Mouse (Mus musculus): Measurements from ENCODE around the gene 1300017J02Rik. TPM values are rescaled to one million over a fixed set of nuclear protein-coding genes. Genes with fewer than 3 reads are reported as not detected.

Gene 1300017J02Rik
- polyA plus RNA-seq, 1 experiment from 2014 or later = 3.8 TPM

DNA sequence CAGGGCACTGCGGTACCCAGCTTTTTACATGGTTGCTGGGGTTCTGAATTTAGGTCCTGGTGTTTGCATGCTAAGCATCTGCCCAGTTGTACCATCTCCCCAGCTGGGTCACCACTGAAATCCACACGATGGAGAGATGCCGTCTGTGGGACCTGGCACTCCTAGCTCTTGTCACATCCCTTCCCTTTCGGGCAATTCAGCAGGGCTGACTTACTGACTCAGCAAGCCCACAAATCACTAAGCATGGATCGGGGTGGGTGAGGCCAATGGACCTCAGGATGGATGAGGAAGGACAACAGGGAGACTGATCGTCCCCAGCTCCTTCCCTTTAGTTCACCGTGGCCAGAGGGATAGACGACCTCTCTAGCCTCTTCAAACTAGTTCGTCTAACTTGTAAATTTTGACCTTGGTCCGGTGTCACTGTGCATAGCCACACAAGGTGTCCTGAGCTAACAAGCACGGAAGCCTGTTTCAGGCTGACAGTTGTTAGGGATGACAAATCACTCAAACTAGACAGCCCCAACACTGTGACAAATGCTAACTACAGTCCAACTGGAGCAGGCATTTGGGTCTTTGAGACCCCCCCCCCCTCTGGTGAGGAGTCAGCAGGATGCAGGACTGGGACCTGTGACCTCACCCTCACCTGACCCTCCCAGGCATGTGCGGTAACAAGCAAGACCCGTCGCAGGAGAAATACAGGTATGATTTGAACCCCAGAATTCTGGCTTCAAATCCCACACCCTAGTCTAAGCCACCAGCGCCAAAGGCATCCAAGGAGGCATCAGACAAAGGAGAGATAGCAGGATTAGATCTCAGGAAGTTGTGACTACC is 75.6 kb downstream of the 1300017J02Rik start:
- 85% methylated on average over 15 of the region's 15 CpGs for WGBS
- Histone ChIP-seq H3K4me1 (peaks cover 10% of the 10 kb centered on the region), H3K4me3 (no peak overlapping the region), H3K27me3 (no peaks in the 10 kb centered on the region), H3K9me3 (no peaks in the 10 kb centered on the region), H3K36me3 (no peaks in the 10 kb centered on the region), H3K4me2 (replicated peaks) (no peak overlapping the region; the same call in 1 of the 2 replicates), H3K9ac (no peak overlapping the region), H3K27ac (no peak overlapping the region)
- ATAC-seq (ENCODE audit: insufficient number of reproducible peaks, insufficient read depth, low FRiP score, low TSS enrichment) = no peak

- Histone ChIP-seq H3K27me3 (no peaks in the 10 kb centered on the region), H3K36me3 (no peaks in the 10 kb centered on the region), H3K9me3 (no peaks in the 10 kb centered on the region), H3K4me1 (peaks cover 10% of the 10 kb centered on the region), H3K27ac (no peak overlapping the region), H3K4me3 (no peak overlapping the region), H3K4me2 (replicated peaks) (no peak overlapping the region), H3K9ac (no peak overlapping the region)
- WGBS = 80% methylated on average over 13 of the region's 13 CpGs
- no peak for ATAC-seq (ENCODE audit: insufficient number of reproducible peaks, insufficient read depth, low FRiP score, low TSS enrichment)
Measured at GRCm38 (mm10) chr9:103228370-103229003, 76.4 kb downstream of the 1300017J02Rik start.

DNA sequence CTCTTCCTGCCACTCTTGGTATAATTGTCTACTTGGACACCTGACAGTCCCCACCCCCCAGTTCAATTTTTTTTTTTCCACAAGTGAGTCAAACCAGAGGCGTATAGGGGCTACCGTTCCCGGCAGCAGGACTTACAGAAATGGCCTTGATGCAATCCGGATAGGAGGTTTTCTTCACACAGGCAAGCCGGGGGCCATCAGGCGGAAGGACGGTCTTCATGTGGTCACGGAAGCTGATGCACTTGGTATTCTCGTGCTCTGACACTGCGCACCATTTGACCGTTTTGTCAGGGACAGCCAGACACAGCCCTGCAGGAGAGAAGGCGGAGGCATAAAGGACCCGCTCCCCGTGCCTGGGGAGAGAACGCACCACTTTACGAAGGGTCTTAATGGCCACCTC is 77.1 kb downstream of the 1300017J02Rik start:
- no peak for ATAC-seq (ENCODE audit: insufficient number of reproducible peaks, insufficient read depth, low FRiP score, low TSS enrichment)
- peaks cover 10% of the 10 kb centered on the region for H3K4me1 ChIP-seq

DNA sequence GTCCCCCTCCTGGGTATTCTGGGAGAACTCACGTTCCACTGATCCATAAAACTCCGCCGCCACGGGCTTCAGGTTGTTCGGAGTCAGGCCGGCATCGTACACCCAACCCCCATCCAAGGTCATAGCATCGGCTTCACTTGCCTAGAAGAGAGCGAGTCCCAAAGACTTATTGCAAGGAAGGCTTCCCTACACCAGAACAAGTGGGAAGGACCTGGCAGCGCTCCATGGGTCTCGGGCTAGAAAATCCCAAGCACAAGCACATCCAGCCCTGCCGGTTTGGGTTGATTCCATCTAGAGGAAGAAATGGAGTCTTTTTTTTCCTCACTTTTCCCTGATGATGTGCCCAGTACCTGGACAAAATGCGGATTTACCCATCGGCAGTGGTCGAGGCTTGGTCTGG is 78.1 kb downstream of the 1300017J02Rik start:
- 93% methylated on average over 15 of the region's 15 CpGs for WGBS
- Histone ChIP-seq H3K27ac (no peak overlapping the region), H3K27me3 (no peaks in the 10 kb centered on the region), H3K9me3 (no peaks in the 10 kb centered on the region), H3K36me3 (no peaks in the 10 kb centered on the region), H3K4me3 (no peak overlapping the region), H3K4me1 (peaks cover 10% of the 10 kb centered on the region), H3K9ac (no peak overlapping the region), H3K4me2 (replicated peaks) (no peak overlapping the region)
- no peak for ATAC-seq (ENCODE audit: insufficient number of reproducible peaks, insufficient read depth, low FRiP score, low TSS enrichment)

More for the DNA sequence above, 77.1 kb downstream of the 1300017J02Rik start:
- H3K27me3 ChIP-seq = no peaks in the 10 kb centered on the region
- H3K4me2 ChIP-seq (replicated peaks) = no peak overlapping the region
- H3K4me3 ChIP-seq = no peak overlapping the region
- H3K9ac ChIP-seq = no peak overlapping the region
- no peak overlapping the region for H3K27ac ChIP-seq
- H3K36me3 ChIP-seq = no peaks in the 10 kb centered on the region
- H3K9me3 ChIP-seq = no peaks in the 10 kb centered on the region
- WGBS = 93% methylated on average over 16 of the region's 16 CpGs

- no peaks in the 10 kb centered on the region for H3K9me3 ChIP-seq
- peaks cover 4% of the 10 kb centered on the region for H3K4me1 ChIP-seq
- ATAC-seq (ENCODE audit: insufficient number of reproducible peaks, insufficient read depth, low FRiP score, low TSS enrichment) = no peak
- no peaks in the 10 kb centered on the region for H3K36me3 ChIP-seq
- WGBS = 70% methylated on average over 3 of the region's 3 CpGs
- H3K4me2 ChIP-seq (replicated peaks) = no peak overlapping the region
- no peaks in the 10 kb centered on the region for H3K27me3 ChIP-seq
- no peak overlapping the region for H3K9ac ChIP-seq
- no peak overlapping the region for H3K4me3 ChIP-seq
- H3K27ac ChIP-seq = no peak overlapping the region
Measured at GRCm38 (mm10) chr9:103225464-103225863, 79.4 kb downstream of the 1300017J02Rik start.

DNA sequence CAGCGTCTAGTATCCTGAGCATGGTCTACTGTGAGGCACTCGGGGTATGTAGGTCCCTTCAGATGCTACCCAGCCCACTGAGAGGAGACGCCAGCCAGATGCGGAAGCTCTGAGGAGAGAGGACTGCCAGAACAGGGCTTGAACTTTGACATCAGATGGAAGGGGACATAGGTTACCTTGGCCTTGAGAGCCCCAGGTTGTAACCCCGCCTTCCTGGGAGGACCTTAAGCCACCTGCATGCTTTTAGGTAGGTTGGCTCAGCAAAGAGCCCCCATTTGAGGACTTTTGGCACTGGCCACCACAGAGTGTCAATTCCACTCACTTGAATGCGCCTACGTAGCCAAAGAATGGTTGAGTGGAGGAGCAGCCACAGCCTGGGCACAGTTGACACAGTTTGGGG is 80.2 kb downstream of the 1300017J02Rik start:
- no peaks in the 10 kb centered on the region for H3K27me3 ChIP-seq
- WGBS = 88% methylated on average over 7 of the region's 7 CpGs
- H3K36me3 ChIP-seq = no peaks in the 10 kb centered on the region
- ATAC-seq (ENCODE audit: insufficient number of reproducible peaks, insufficient read depth, low FRiP score, low TSS enrichment) = no peak
- no peaks in the 10 kb centered on the region for H3K9me3 ChIP-seq
- H3K4me2 ChIP-seq (replicated peaks) = no peak overlapping the region
- H3K9ac ChIP-seq = no peak overlapping the region
- no peaks in the 10 kb centered on the region for H3K4me1 ChIP-seq
- H3K27ac ChIP-seq = no peak overlapping the region
- no peak overlapping the region for H3K4me3 ChIP-seq

DNA sequence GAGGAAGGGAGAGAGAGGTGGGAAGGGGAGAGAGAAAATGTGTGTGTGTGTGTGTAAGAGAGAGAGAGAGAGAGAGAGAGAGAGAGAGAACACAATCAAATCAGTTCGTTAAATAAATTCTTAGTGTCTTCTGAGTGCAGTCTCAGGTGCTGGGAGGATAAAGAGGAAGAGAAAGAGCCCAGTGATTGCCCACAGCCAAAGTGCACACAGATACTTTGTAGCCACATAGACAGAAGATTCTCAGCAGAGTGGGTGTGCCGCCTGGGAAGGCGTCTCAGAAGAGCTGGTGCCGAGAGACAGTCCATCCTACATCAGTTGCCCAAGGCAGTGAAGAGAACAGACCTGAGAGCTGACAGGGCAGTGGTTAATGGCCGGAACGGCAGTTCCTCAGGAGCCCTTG is 90.6 kb downstream of the 1300017J02Rik start:
- Histone ChIP-seq H3K4me2 (replicated peaks) (no peak overlapping the region), H3K27ac (no peak overlapping the region), H3K27me3 (no peaks in the 10 kb centered on the region), H3K36me3 (no peaks in the 10 kb centered on the region), H3K4me1 (no peaks in the 10 kb centered on the region), H3K4me3 (no peak overlapping the region), H3K9ac (no peak overlapping the region), H3K9me3 (no peaks in the 10 kb centered on the region)
- no peak for ATAC-seq (ENCODE audit: insufficient number of reproducible peaks, insufficient read depth, low FRiP score, low TSS enrichment)
- 66% methylated on average over 6 of the region's 6 CpGs for WGBS

DNA sequence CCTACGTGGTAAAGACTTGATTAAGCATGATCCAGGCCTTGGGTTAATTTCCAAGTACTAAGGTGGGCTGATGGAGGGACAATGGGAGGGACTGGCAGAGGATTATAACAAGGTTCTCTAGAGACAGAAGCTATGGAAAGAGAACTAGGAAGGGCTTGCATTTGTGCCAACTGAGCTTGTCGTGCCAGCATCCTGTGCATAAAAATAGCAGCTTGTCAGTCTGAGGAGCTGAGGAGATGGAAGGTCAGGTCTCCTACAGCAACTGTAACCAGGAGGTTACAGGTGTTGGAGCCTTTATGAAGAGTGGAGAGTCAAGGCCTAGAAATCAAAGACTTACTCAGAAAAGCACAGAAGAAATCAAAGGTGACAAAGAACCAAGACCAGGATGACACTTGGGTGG is 91.3 kb downstream of the 1300017J02Rik start:
- H3K4me1 ChIP-seq = no peaks in the 10 kb centered on the region
- no peak overlapping the region for H3K9ac ChIP-seq
- no peak overlapping the region for H3K27ac ChIP-seq
- no peak for ATAC-seq (ENCODE audit: insufficient number of reproducible peaks, insufficient read depth, low FRiP score, low TSS enrichment)
- 77% methylated on average over 2 of the region's 2 CpGs for WGBS
- no peak overlapping the region for H3K4me3 ChIP-seq
- H3K9me3 ChIP-seq = no peaks in the 10 kb centered on the region
- no peaks in the 10 kb centered on the region for H3K27me3 ChIP-seq
- no peaks in the 10 kb centered on the region for H3K36me3 ChIP-seq
- H3K4me2 ChIP-seq (replicated peaks) = no peak overlapping the region

DNA sequence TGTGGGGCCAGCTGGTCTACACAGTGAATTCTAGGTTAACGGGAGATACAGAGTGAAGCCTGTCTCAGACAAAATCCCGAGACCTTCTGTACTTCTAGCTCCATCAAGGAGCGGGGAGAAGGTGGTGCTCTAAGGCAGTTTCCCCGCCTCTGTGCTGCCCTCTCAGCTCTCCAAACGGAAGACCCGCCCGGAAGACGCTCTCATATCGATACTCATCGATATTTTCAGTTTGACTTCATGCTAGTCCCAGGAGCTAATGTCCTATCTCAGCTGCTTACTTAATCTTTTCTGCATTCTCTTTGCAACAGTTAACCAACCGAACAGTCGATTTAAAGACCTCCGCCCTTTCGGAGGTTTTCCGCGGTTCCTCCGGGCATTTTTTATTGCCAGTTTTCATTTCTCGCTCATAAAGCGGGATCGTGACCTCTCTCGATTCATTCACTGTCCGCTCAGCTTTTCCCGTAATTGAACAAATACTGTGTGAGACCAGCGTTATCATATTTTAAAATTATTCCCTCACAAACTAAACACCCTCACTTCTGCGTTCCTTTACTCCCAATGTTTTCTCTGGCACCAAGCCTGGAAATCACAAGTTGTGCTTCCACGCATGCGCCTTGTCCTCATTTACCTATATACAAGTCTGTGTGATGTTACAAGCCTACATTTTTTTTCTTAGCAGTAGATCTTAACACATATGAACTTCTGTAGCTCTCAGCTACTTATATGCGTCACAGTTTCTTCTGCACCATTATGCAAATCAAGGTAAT is 92.0 kb downstream of the 1300017J02Rik start:
- Histone ChIP-seq H3K9ac (no peak overlapping the region), H3K4me3 (no peak overlapping the region), H3K4me2 (replicated peaks) (no peak overlapping the region), H3K4me1 (no peaks in the 10 kb centered on the region), H3K27me3 (no peaks in the 10 kb centered on the region), H3K36me3 (no peaks in the 10 kb centered on the region), H3K27ac (no peak overlapping the region), H3K9me3 (no peaks in the 10 kb centered on the region)
- WGBS = 77% methylated on average over 28 of the region's 28 CpGs
- ATAC-seq (ENCODE audit: insufficient number of reproducible peaks, insufficient read depth, low FRiP score, low TSS enrichment) = no peak

DNA sequence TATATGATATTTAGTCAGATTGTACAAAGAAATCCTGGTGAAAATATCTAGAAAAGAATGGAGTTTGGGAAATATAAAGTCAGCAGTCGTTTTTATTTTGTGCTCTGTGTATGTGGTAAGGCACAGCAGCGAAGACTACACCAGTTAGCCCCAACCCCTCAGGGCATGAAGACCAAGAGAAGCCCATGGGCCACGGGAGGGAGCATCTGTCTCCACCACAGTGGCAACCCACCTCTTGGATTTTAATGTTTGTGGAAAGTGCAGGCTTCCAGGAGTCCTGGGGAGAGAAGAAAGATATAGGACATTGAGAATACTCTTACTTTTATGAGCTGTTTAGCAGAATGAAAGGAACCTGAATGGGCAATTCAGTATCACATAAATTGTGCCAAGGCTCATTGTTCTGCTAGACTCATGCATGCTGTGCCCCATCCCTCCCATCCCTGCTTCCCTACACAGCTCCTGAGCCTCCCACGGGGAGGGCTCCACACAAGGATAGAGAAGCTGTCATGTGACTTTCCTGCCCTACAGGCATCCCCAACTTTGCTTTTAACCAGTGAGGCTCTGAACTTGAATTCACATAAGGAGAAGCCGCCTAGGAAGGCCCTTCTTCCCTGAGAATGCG is 96.0 kb downstream of the 1300017J02Rik start:
- H3K9ac ChIP-seq = no peak overlapping the region
- no peak overlapping the region for H3K4me3 ChIP-seq
- ATAC-seq (ENCODE audit: insufficient number of reproducible peaks, insufficient read depth, low FRiP score, low TSS enrichment) = no peak
- WGBS = 49% methylated on average over 6 of the region's 6 CpGs
- H3K4me2 ChIP-seq (replicated peaks) = no peak overlapping the region
- no peaks in the 10 kb centered on the region for H3K36me3 ChIP-seq
- no peaks in the 10 kb centered on the region for H3K4me1 ChIP-seq
- H3K9me3 ChIP-seq = no peaks in the 10 kb centered on the region
- H3K27me3 ChIP-seq = no peaks in the 10 kb centered on the region
- H3K27ac ChIP-seq = no peak overlapping the region

DNA sequence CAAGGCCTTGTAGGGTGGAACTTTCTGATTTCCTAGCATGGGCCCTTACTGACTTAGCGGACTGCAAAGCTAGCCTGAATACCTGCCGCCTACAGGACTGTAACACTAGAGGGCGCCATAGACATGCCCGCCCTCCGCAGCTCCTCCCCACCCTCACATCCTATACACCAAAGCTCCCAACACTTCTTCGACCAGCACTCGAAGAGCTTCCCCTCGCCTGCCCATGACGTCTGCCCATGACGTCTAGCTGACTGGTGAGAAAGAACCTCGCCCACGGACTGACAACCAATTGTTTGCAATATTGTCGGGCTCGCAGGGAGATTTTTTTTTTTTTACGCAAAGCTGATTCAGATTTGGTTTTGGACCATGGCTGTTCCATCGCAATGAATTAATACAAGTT is 97.0 kb downstream of the 1300017J02Rik start:
- Histone ChIP-seq H3K9ac (no peak overlapping the region), H3K27me3 (no peaks in the 10 kb centered on the region), H3K9me3 (no peaks in the 10 kb centered on the region), H3K4me2 (replicated peaks) (peak overlapping the region; percentile 44), H3K36me3 (no peaks in the 10 kb centered on the region), H3K4me3 (peak overlapping the region; percentile 21; the same call in 1 of the 2 replicates), H3K4me1 (no peaks in the 10 kb centered on the region), H3K27ac (no peak overlapping the region)
- peak; percentile 79; the same call in 1 of the 2 replicates for ATAC-seq (ENCODE audit: insufficient number of reproducible peaks, insufficient read depth, low FRiP score, low TSS enrichment)
- 8% methylated on average over 16 of the region's 16 CpGs for WGBS

Data from embryonic facial prominence, embryonic 12.5 days (tissue).